Mouse (Mus musculus): ENCODE data around the gene AC161166.1.
"Not testable (repeated sequence)": the region's sequence is repeated elsewhere in the genome, so short reads cannot be mapped to it uniquely, and the experiment has no call there.

AC161166.1 gene

GRCm38 (mm10) chr7:24525686-24526420 is 13.6 kb upstream of the AC161166.1 start:
- DNase-seq (ENCODE audit: low spot score in 2 of 2), result no peak

GRCm38 (mm10) chr7:24524978-24525377 is 12.7 kb upstream of the AC161166.1 start:
- DNase-seq (ENCODE audit: low spot score in 2 of 2), result no peak

- no peak for DNase-seq (ENCODE audit: low spot score in 2 of 2)
Observed at GRCm38 (mm10) chr7:24523723-24524122, 11.5 kb upstream of the AC161166.1 start.

- DNase-seq (ENCODE audit: low spot score in 2 of 2), result no peak
Observed at GRCm38 (mm10) chr7:24522805-24523204, 10.6 kb upstream of the AC161166.1 start.

- DNase-seq (ENCODE audit: low spot score in 2 of 2), result not testable (repeated sequence)
Observed at GRCm38 (mm10) chr7:24520054-24520453, 7.8 kb upstream of the AC161166.1 start.

- DNase-seq (ENCODE audit: low spot score in 2 of 2), result no peak
Observed at GRCm38 (mm10) chr7:24519130-24519529, 6.9 kb upstream of the AC161166.1 start.

- no peak for DNase-seq (ENCODE audit: low spot score in 2 of 2)
Observed at GRCm38 (mm10) chr7:24517654-24518053, 5.4 kb upstream of the AC161166.1 start.

- no peak for DNase-seq (ENCODE audit: low spot score in 2 of 2)
Observed at GRCm38 (mm10) chr7:24517077-24517476, 4.8 kb upstream of the AC161166.1 start.

- peak in 1 of 2 experiments; percentile 39 for DNase-seq (ENCODE audit: low spot score in 2 of 2)
Observed at GRCm38 (mm10) chr7:24516319-24516718, 4.1 kb upstream of the AC161166.1 start.

- no peak for DNase-seq (ENCODE audit: low spot score in 2 of 2)
Observed at GRCm38 (mm10) chr7:24507726-24508114, 4.5 kb downstream of the AC161166.1 start.

- DNase-seq (ENCODE audit: low spot score in 2 of 2), result peak; percentile 74 to 89
Observed at GRCm38 (mm10) chr7:24506838-24507725, 5.2 kb downstream of the AC161166.1 start, which contains the start of gene Zfp428. Gene Zfp428, plus strand, starts transcription at chr7:24507006.

GRCm38 (mm10) chr7:24506476-24506837 is 5.8 kb downstream of the AC161166.1 start:
- DNase-seq (ENCODE audit: low spot score in 2 of 2), result no peak

GRCm38 (mm10) chr7:24506065-24506459 is 6.2 kb downstream of the AC161166.1 start:
- no peak for DNase-seq (ENCODE audit: low spot score in 2 of 2)

GRCm38 (mm10) chr7:24505447-24506064 is 6.7 kb downstream of the AC161166.1 start:
- no peak for DNase-seq (ENCODE audit: low spot score in 2 of 2)

- DNase-seq (ENCODE audit: low spot score in 2 of 2), result no peak
Observed at GRCm38 (mm10) chr7:24504868-24505267, 7.4 kb downstream of the AC161166.1 start.

GRCm38 (mm10) chr7:24504004-24504403 is 8.3 kb downstream of the AC161166.1 start:
- no peak for DNase-seq (ENCODE audit: low spot score in 2 of 2)

GRCm38 (mm10) chr7:24501492-24501891 is 10.8 kb downstream of the AC161166.1 start:
- DNase-seq (ENCODE audit: low spot score in 2 of 2), result peak; percentile 57 to 80

GRCm38 (mm10) chr7:24500929-24501328 is 11.3 kb downstream of the AC161166.1 start:
- DNase-seq (ENCODE audit: low spot score in 2 of 2), result peak; percentile 54 to 82

GRCm38 (mm10) chr7:24499856-24500577 is 12.2 kb downstream of the AC161166.1 start:
- no peak for DNase-seq (ENCODE audit: low spot score in 2 of 2)

GRCm38 (mm10) chr7:24488303-24488702 is 24.0 kb downstream of the AC161166.1 start:
- no peak for DNase-seq (ENCODE audit: low spot score in 2 of 2)

- DNase-seq (ENCODE audit: low spot score in 2 of 2), result no peak
Observed at GRCm38 (mm10) chr7:24487403-24487802, 24.9 kb downstream of the AC161166.1 start.

All from spleen, postnatal 4 days (tissue).